Mouse (Mus musculus): ENCODE results near the gene Gm12169. TPM values are rescaled to one million over a fixed set of nuclear protein-coding genes. Genes with fewer than 3 reads are reported as not detected.

Gm12169 gene
- polyA plus RNA-seq, 1 experiment = not detected

DNA sequence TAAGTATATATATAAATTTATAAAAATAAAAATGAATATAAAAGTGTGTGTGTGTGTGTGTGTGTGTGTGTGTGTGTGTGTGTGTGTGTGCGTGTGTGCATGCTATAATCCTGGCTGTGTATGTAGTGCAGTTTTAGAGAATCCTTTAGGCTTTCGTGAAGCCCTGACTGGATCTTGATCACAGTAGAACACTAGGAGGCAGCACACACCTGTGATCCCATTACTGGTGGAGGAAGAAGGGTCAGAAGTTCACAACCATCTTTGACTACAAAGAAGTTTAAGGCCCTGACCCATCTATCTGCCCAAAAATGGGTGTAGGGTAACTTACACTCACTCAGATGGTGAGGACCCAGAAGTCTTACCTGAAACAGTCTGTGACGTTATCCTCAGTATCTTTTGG, 1.3 kb upstream of the Gm12169 start:
- TF ChIP-seq CTCF (conservative IDR thresholded peaks at IDR 0.05; ENCODE audit: insufficient read depth, insufficient read length, low read depth, low read length) (peak; percentile 62), POLR2A (IDR thresholded peaks at IDR 0.05; ENCODE audit: low read depth, low read length) (no peak)
- peak; percentile 23 for DNase-seq
- Histone ChIP-seq H3K27me3 (replicated peaks; ENCODE audit: control insufficient read depth, insufficient read depth, low read length) (no peaks in the 10 kb centered on the region), H3K4me3 (ENCODE audit: insufficient read depth, low read depth, low read length) (no peak overlapping the region), H3K27ac (ENCODE audit: insufficient read depth, low read depth, low read length) (no peak overlapping the region), H3K36me3 (ENCODE audit: control insufficient read depth, insufficient read depth, low read length) (no peaks in the 10 kb centered on the region), H3K4me1 (ENCODE audit: control insufficient read depth, insufficient read depth, low read length) (no peaks in the 10 kb centered on the region)
- WGBS = 77% methylated on average over 3 of the region's 3 CpGs

DNA sequence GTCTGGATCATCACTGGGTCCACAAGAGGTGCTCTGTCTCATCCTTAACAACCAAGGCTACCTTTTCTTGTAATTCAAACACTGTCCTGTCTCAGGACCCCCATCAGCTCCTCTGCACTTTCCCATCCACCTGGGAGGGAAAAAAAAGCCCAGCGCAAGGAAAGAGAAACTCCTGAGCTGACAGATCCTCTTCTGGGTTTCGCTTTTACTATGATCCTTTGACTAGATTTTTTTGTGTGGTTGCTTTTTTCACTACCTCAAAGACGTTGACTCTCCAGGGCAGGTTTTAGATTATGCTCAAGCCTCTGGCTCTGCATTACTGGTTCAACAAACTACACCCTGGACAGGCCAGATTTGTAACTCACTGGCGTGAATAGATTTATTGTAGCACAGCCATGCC, 6.1 kb downstream of the Gm12169 start:
- no peak overlapping the region for H3K27ac ChIP-seq (ENCODE audit: insufficient read depth, low read depth, low read length)
- no peaks in the 10 kb centered on the region for H3K36me3 ChIP-seq (ENCODE audit: control insufficient read depth, insufficient read depth, low read length)
- TF ChIP-seq CTCF (conservative IDR thresholded peaks at IDR 0.05; ENCODE audit: insufficient read depth, insufficient read length, low read depth, low read length) (no peak), POLR2A (IDR thresholded peaks at IDR 0.05; ENCODE audit: low read depth, low read length) (no peak)
- H3K4me1 ChIP-seq (ENCODE audit: control insufficient read depth, insufficient read depth, low read length) = no peaks in the 10 kb centered on the region; the same call in 1 of the 2 replicates
- H3K4me3 ChIP-seq (ENCODE audit: insufficient read depth, low read depth, low read length) = no peak overlapping the region
- DNase-seq = no peak
- H3K27me3 ChIP-seq (replicated peaks; ENCODE audit: control insufficient read depth, insufficient read depth, low read length) = no peaks in the 10 kb centered on the region
- WGBS = 68% methylated on average over 4 of the region's 4 CpGs

DNA sequence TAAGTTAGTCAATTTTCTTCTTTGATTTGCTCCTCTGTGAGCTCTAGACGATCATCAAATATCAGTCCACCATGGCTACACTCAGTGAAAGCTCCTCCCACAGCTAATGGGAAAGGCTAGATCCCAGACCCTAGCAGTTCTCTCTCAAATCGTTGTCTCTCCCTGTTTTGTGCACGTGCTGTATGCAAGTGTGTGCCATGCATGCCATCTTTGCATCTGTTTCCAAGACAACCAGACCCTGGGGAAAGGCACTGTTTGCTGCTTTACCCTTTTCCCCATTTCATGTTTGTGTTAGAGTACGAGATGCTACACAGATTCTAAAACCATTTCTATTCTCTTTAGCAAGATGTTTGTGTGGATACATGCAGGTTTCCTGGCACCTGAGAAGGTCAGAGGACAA, 13.0 kb downstream of the Gm12169 start:
- no peaks in the 10 kb centered on the region for H3K4me1 ChIP-seq (ENCODE audit: control insufficient read depth, insufficient read depth, low read length)
- no peak for TF ChIP-seq POLR2A (IDR thresholded peaks at IDR 0.05; ENCODE audit: low read depth, low read length)
- TF ChIP-seq CTCF (conservative IDR thresholded peaks at IDR 0.05; ENCODE audit: insufficient read depth, insufficient read length, low read depth, low read length) = no peak
- DNase-seq = no peak
- WGBS = 78% methylated on average over 4 of the region's 4 CpGs
- H3K36me3 ChIP-seq (ENCODE audit: control insufficient read depth, insufficient read depth, low read length) = no peaks in the 10 kb centered on the region
- H3K27ac ChIP-seq (ENCODE audit: insufficient read depth, low read depth, low read length) = no peak overlapping the region
- no peaks in the 10 kb centered on the region for H3K27me3 ChIP-seq (replicated peaks; ENCODE audit: control insufficient read depth, insufficient read depth, low read length)
- no peak overlapping the region for H3K4me3 ChIP-seq (ENCODE audit: insufficient read depth, low read depth, low read length)

DNA sequence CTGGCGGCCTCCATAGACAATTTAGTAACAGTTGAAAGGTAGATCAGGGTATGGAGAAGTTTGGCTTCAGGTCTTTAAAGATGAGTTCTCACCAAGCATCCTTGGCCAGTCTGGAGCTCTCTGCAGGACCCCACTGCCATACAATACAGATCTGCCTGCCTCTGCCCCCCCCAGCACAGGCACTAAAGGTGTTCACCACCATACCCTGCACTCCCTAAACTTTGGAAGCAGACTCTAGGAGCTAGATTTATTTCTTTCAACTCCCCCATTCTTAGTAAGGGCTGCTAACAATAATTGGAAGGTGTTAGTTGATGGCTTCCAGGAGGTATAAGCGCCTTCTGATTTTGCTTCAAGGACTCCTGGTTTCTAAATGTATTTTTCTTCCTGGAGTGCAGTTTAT, 19.5 kb downstream of the Gm12169 start:
- Histone ChIP-seq H3K36me3 (ENCODE audit: control insufficient read depth, insufficient read depth, low read length) (no peaks in the 10 kb centered on the region), H3K4me3 (ENCODE audit: insufficient read depth, low read depth, low read length) (no peak overlapping the region)
- 90% methylated on average over 2 of the region's 2 CpGs for WGBS

DNA sequence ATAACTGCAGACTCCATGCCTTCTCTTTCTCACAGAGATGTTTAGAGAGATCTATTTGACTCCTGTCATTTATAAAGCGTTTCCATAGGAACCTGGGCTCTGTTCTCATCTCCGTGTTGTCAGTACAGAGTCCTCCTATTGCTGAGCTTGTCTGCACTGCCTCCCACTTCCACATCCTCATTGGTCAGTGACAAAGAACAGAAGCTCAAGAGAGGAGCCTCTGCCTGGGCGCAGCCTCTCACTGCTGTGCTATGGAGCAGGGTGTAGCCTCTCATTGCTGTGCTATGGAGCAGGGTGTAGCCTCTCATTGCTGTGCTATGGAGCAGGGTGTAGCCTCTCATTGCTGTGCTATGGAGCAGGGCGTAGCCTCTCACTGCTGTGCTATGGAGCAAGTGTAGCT, 25.7 kb downstream of the Gm12169 start:
- no peak overlapping the region for H3K27ac ChIP-seq (ENCODE audit: insufficient read depth, low read depth, low read length)
- H3K4me3 ChIP-seq (ENCODE audit: insufficient read depth, low read depth, low read length) = no peak overlapping the region
- H3K36me3 ChIP-seq (ENCODE audit: control insufficient read depth, insufficient read depth, low read length) = no peaks in the 10 kb centered on the region
- no peaks in the 10 kb centered on the region for H3K4me1 ChIP-seq (ENCODE audit: control insufficient read depth, insufficient read depth, low read length)
- DNase-seq = no peak
- 91% methylated on average over 4 of the region's 4 CpGs for WGBS
- TF ChIP-seq POLR2A (IDR thresholded peaks at IDR 0.05; ENCODE audit: low read depth, low read length) (no peak), CTCF (conservative IDR thresholded peaks at IDR 0.05; ENCODE audit: insufficient read depth, insufficient read length, low read depth, low read length) (no peak)
- H3K27me3 ChIP-seq (replicated peaks; ENCODE audit: control insufficient read depth, insufficient read depth, low read length) = no peaks in the 10 kb centered on the region

More for the DNA sequence above, 19.5 kb downstream of the Gm12169 start:
- DNase-seq = no peak
- TF ChIP-seq CTCF (conservative IDR thresholded peaks at IDR 0.05; ENCODE audit: insufficient read depth, insufficient read length, low read depth, low read length) (no peak), POLR2A (IDR thresholded peaks at IDR 0.05; ENCODE audit: low read depth, low read length) (no peak)
- no peaks in the 10 kb centered on the region for H3K4me1 ChIP-seq (ENCODE audit: control insufficient read depth, insufficient read depth, low read length)
- no peak overlapping the region for H3K27ac ChIP-seq (ENCODE audit: insufficient read depth, low read depth, low read length)
- H3K27me3 ChIP-seq (replicated peaks; ENCODE audit: control insufficient read depth, insufficient read depth, low read length) = no peaks in the 10 kb centered on the region

DNA sequence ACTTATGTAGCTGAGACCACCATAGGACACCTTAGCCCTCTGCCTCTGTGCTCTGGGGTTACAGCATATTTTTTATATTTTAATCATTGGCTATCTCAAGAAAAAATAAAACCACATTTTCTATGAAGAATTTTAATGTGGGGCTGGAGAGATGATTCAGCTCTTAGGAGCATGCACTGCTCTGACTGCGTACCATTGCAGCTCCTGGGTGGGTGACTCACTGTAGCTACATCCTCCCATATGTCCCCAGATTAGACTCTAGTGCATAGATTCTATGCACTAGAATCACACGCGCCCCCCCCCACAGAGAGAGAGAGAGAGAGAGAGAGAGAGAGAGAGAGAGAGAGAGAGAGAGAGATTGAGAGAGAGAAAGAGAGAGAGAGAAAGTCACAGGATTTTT, 28.7 kb downstream of the Gm12169 start:
- no peaks in the 10 kb centered on the region for H3K36me3 ChIP-seq (ENCODE audit: control insufficient read depth, insufficient read depth, low read length)
- no peak overlapping the region for H3K27ac ChIP-seq (ENCODE audit: insufficient read depth, low read depth, low read length)
- WGBS = 95% methylated on average over 3 of the region's 3 CpGs

DNA sequence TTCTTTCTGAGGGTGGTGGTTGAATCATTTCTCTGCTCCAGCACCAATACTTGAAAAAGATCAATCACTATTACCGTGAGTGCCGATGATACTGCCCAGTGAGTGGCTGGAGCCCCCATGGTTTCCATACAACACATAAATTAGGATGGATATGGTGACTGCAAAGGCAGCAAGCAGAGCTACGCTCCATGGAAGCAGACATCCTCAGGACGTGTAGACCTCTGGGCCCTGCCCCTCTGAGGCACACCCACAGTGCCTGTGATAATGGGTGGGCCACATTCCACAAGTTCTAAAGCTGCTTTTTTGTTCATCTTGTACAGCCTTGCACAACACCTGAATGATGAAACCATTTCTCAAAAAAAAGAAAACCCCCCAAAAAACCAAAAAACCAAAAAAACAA, 37.1 kb downstream of the Gm12169 start:
- no peak overlapping the region for H3K27ac ChIP-seq (ENCODE audit: insufficient read depth, low read depth, low read length)
- DNase-seq = no peak
- TF ChIP-seq CTCF (conservative IDR thresholded peaks at IDR 0.05; ENCODE audit: insufficient read depth, insufficient read length, low read depth, low read length) (no peak), POLR2A (IDR thresholded peaks at IDR 0.05; ENCODE audit: low read depth, low read length) (no peak)
- 90% methylated on average over 4 of the region's 4 CpGs for WGBS
- no peak overlapping the region for H3K4me3 ChIP-seq (ENCODE audit: insufficient read depth, low read depth, low read length)
- H3K4me1 ChIP-seq (ENCODE audit: control insufficient read depth, insufficient read depth, low read length) = no peaks in the 10 kb centered on the region
- H3K27me3 ChIP-seq (replicated peaks; ENCODE audit: control insufficient read depth, insufficient read depth, low read length) = no peaks in the 10 kb centered on the region
- no peaks in the 10 kb centered on the region for H3K36me3 ChIP-seq (ENCODE audit: control insufficient read depth, insufficient read depth, low read length)

More for the DNA sequence above, 28.7 kb downstream of the Gm12169 start:
- no peak for TF ChIP-seq CTCF (conservative IDR thresholded peaks at IDR 0.05; ENCODE audit: insufficient read depth, insufficient read length, low read depth, low read length)
- TF ChIP-seq POLR2A (IDR thresholded peaks at IDR 0.05; ENCODE audit: low read depth, low read length) = no peak
- DNase-seq = no peak
- no peaks in the 10 kb centered on the region for H3K4me1 ChIP-seq (ENCODE audit: control insufficient read depth, insufficient read depth, low read length)
- no peaks in the 10 kb centered on the region for H3K27me3 ChIP-seq (replicated peaks; ENCODE audit: control insufficient read depth, insufficient read depth, low read length)
- H3K4me3 ChIP-seq (ENCODE audit: insufficient read depth, low read depth, low read length) = no peak overlapping the region

DNA sequence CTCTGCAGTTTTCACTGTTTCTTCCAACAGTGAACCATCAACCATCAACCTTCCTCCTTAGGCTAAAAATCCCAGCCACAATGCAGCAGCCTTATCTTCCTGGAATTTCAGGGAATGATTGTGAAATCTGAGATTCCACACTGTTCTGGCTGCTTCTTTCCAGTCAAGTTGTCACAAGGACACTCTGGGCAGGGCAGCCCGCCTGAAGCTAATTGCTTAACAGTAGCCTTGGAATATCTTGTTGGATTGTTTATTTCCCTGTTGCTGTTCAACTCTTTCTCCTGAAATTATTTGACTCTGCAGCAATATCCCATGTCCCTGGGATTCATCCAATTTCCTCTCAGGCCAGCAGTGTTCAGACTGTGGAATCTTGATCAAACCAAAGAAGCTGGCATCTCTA, 40.7 kb downstream of the Gm12169 start:
- DNase-seq = no peak
- 46% methylated on average over 1 of the region's 1 CpGs for WGBS
- Histone ChIP-seq H3K4me1 (ENCODE audit: control insufficient read depth, insufficient read depth, low read length) (no peaks in the 10 kb centered on the region), H3K4me3 (ENCODE audit: insufficient read depth, low read depth, low read length) (no peak overlapping the region), H3K27ac (ENCODE audit: insufficient read depth, low read depth, low read length) (no peak overlapping the region), H3K27me3 (replicated peaks; ENCODE audit: control insufficient read depth, insufficient read depth, low read length) (no peaks in the 10 kb centered on the region), H3K36me3 (ENCODE audit: control insufficient read depth, insufficient read depth, low read length) (no peaks in the 10 kb centered on the region)
- no peak for TF ChIP-seq POLR2A (IDR thresholded peaks at IDR 0.05; ENCODE audit: low read depth, low read length)
- TF ChIP-seq CTCF (conservative IDR thresholded peaks at IDR 0.05; ENCODE audit: insufficient read depth, insufficient read length, low read depth, low read length) = no peak

Measured in kidney, adult 2 months (tissue).